Mouse (Mus musculus): ENCODE data around the gene Dse.

Dse gene

GRCm38 (mm10) chr10:34198574-34198973 lies 8.9 kb downstream of the Dse start:
- DNase-seq (ENCODE audit: low spot score) = no peak

- no peak for DNase-seq (ENCODE audit: low spot score)
Observed at GRCm38 (mm10) chr10:34198061-34198460, 9.5 kb downstream of the Dse start.

GRCm38 (mm10) chr10:34197269-34197668 lies 10.2 kb downstream of the Dse start:
- no peak for DNase-seq (ENCODE audit: low spot score)

GRCm38 (mm10) chr10:34194957-34195356 lies 12.6 kb downstream of the Dse start:
- no peak for DNase-seq (ENCODE audit: low spot score)

- no peak for DNase-seq (ENCODE audit: low spot score)
Observed at GRCm38 (mm10) chr10:34194503-34194902, 13.0 kb downstream of the Dse start.

- DNase-seq (ENCODE audit: low spot score) = no peak
Observed at GRCm38 (mm10) chr10:34186571-34187260, 20.8 kb downstream of the Dse start.

- no peak for DNase-seq (ENCODE audit: low spot score)
Observed at GRCm38 (mm10) chr10:34185556-34185955, 22.0 kb downstream of the Dse start.

- no peak for DNase-seq (ENCODE audit: low spot score)
Observed at GRCm38 (mm10) chr10:34184956-34185355, 22.6 kb downstream of the Dse start.

GRCm38 (mm10) chr10:34183731-34184130 lies 23.8 kb downstream of the Dse start:
- no peak for DNase-seq (ENCODE audit: low spot score)

GRCm38 (mm10) chr10:34175870-34176606 lies 31.5 kb downstream of the Dse start:
- no peak for DNase-seq (ENCODE audit: low spot score)

- no peak for DNase-seq (ENCODE audit: low spot score)
Observed at GRCm38 (mm10) chr10:34172663-34173282, 34.7 kb downstream of the Dse start.

GRCm38 (mm10) chr10:34171660-34172059 lies 35.9 kb downstream of the Dse start:
- DNase-seq (ENCODE audit: low spot score) = no peak

- DNase-seq (ENCODE audit: low spot score) = no peak
Observed at GRCm38 (mm10) chr10:34171191-34171590, 36.3 kb downstream of the Dse start.

- no peak for DNase-seq (ENCODE audit: low spot score)
Observed at GRCm38 (mm10) chr10:34166971-34167370, 40.5 kb downstream of the Dse start.

GRCm38 (mm10) chr10:34155796-34156554 lies 51.5 kb downstream of the Dse start:
- no peak for DNase-seq (ENCODE audit: low spot score)

- DNase-seq (ENCODE audit: low spot score) = no peak
Observed at GRCm38 (mm10) chr10:34151827-34152226, 55.7 kb downstream of the Dse start.

- DNase-seq (ENCODE audit: low spot score) = no peak
Observed at GRCm38 (mm10) chr10:34150454-34150853, 57.1 kb downstream of the Dse start.

- DNase-seq (ENCODE audit: low spot score) = no peak
Observed at GRCm38 (mm10) chr10:34149772-34150171, 57.7 kb downstream of the Dse start.

- no peak for DNase-seq (ENCODE audit: low spot score)
Observed at GRCm38 (mm10) chr10:34141693-34142092, 65.8 kb downstream of the Dse start.

GRCm38 (mm10) chr10:34139768-34140167 lies 67.7 kb downstream of the Dse start:
- DNase-seq (ENCODE audit: low spot score) = no peak

- DNase-seq (ENCODE audit: low spot score) = no peak
Observed at GRCm38 (mm10) chr10:34138027-34138426, 69.5 kb downstream of the Dse start.

GRCm38 (mm10) chr10:34136432-34136831 lies 71.1 kb downstream of the Dse start:
- DNase-seq (ENCODE audit: low spot score) = no peak
